Mouse (Mus musculus): ENCODE measurements around the gene Scnn1a.

DNA sequence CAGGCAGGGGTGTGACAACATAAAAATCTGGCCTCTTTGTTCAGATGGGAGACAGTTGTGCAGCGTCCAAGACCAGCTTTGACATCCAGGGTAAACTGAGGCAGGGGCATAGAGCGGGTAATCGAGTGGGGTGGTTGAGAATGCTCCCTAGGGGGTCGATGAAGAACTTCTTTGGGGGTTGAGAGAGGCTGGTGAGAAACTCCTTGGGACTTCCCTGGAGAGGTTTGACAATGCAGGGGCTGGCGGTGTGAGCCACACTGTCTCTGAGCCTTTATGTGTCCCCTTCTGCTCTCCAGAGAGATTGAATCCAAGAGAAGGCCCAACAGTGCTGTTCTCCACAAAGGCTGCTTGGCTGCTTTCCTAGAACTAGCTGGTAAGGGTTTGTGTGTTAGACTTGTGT lies 69.4 kb downstream of the Scnn1a start:
- no peak for TF ChIP-seq POLR2A (IDR thresholded peaks at IDR 0.05; ENCODE audit: borderline replicate concordance, insufficient read depth, low read length)
- TF ChIP-seq CTCF (IDR thresholded peaks at IDR 0.05; ENCODE audit: borderline replicate concordance, insufficient read depth, low read depth, low read length), result no peak

Data from cerebellum, adult 2 months (tissue).